Mouse (Mus musculus) bone marrow, adult 2 months (tissue): ENCODE data around the gene Lsm2.

Experiments used
- CTCF ChIP-seq: fragments of 200-500 bp; IDR thresholded peaks from 2 replicates; pipeline ENCODE4 v1.5.1; 2011; ENCODE audit warnings: low read length, control low read depth; ENCODE audit not compliant: control insufficient read depth, insufficient read depth
- POLR2A ChIP-seq: fragments of 200-500 bp; IDR thresholded peaks from 2 replicates; pipeline ENCODE4 v1.6.1; 2011; ENCODE audit warnings: low read depth, mild to moderate bottlenecking, control low read depth, low read length, borderline replicate concordance; ENCODE audit not compliant: control insufficient read depth

GRCm38 (mm10) chr17:34977000-34977399, 4.7 kb upstream of the Lsm2 start:
- TF ChIP-seq CTCF (no peak), POLR2A (no peak)
